Mouse (Mus musculus) stomach, postnatal 0 days (tissue): ENCODE data around the gene Csrnp2. TPM values are rescaled to one million over a fixed set of nuclear protein-coding genes. Genes with fewer than 3 reads are reported as not detected.

Experiments used
- ATAC-seq: fragments of 200-750 bp; cut with Nextera tagmentation; 2 replicates; pipeline ENCODE4 v1.8.0; 2017; ENCODE audit not compliant: low FRiP score, low TSS enrichment
- DNase-seq: peaks from one replicate; pipeline ENCODE4 v3.0.0-alpha.2; 2016; ENCODE audit warnings: low spot score
- H3K27ac ChIP-seq: fragments of 300-500 bp; sonication (generic); replicated peaks from 2 replicates; pipeline ENCODE4 v1.5.1; 2014; ENCODE audit warnings: mild to moderate bottlenecking, control low read depth
- H3K27me3 ChIP-seq: fragments of 300-500 bp; sonication (generic); 2 replicates; pipeline ENCODE4 v1.6.1; 2014; ENCODE audit warnings: low read length; ENCODE audit not compliant: control insufficient read depth, insufficient read depth
- H3K36me3 ChIP-seq: fragments of 300-500 bp; sonication (generic); 2 replicates; pipeline ENCODE4 v1.6.1; 2014; ENCODE audit warnings: low read length, mixed read lengths; ENCODE audit not compliant: control insufficient read depth, insufficient read depth
- H3K4me1 ChIP-seq: fragments of 300-500 bp; sonication (generic); replicated peaks from 2 replicates; pipeline ENCODE4 v1.6.1; 2014; ENCODE audit warnings: antibody characterized with exemption; ENCODE audit not compliant: control insufficient read depth, insufficient read depth
- H3K4me2 ChIP-seq: fragments of 300-500 bp; sonication (generic); replicated peaks from 2 replicates; pipeline ENCODE4 v1.6.1; 2014; ENCODE audit warnings: low read depth, mild to moderate bottlenecking, control low read depth, moderate library complexity
- H3K4me3 ChIP-seq: fragments of 300-500 bp; sonication (generic); 2 replicates; pipeline ENCODE4 v1.5.1; 2014; ENCODE audit warnings: low read depth, low read length, control low read depth
- H3K9ac ChIP-seq: fragments of 300-500 bp; sonication (generic); 2 replicates; pipeline ENCODE4 v1.6.1; 2014; ENCODE audit warnings: mild to moderate bottlenecking, low read length, control low read depth, mixed read lengths
- H3K9me3 ChIP-seq: fragments of 300-500 bp; sonication (generic); 2 replicates; pipeline ENCODE4 v1.6.1; 2016; ENCODE audit warnings: low read length; ENCODE audit not compliant: control insufficient read depth
- CTCF ChIP-seq: IDR thresholded peaks from 2 replicates; pipeline ENCODE4 v1.5.1; 2016; ENCODE audit warnings: antibody characterized with exemption, low read depth, mild to moderate bottlenecking, moderate library complexity
- EP300 ChIP-seq: optimal IDR thresholded peaks from 2 replicates; pipeline ENCODE3; 2016; ENCODE audit warnings: antibody characterized with exemption
- WGBS: fragments of 180-500 bp; shearing (Covaris S2); extraction: QIAGEN DNeasy Blood & Tissue Kit; methylation state at CpG from one replicate; pipeline ENCODE4 v1.1.7; 2014; 5-methylcytosine and 5-hydroxymethylcytosine counted together
- polyA plus RNA-seq: library from polyadenylated mRNA; unstranded; fragments of >200 nt; fragmentation: Nextera tagmentation; extraction: Ambion mirVana; gene quantifications from 2 replicates; pipeline ENCODE4 v1.2.1, GENCODE M21; 2015

The Csrnp2 gene
- polyA plus RNA-seq, 1 experiment from 2014 or later: 2.8 TPM

- ATAC-seq: no peak
- Histone ChIP-seq H3K27me3 (no peaks in the 10 kb centered on the region), H3K4me1 (peaks cover 2% of the 10 kb centered on the region; the same call in 1 of the 2 replicates), H3K27ac (no peak overlapping the region), H3K4me3 (no peak overlapping the region), H3K9me3 (no peaks in the 10 kb centered on the region), H3K36me3 (no peaks in the 10 kb centered on the region), H3K4me2 (peak overlapping the region; percentile 88), H3K9ac (no peak overlapping the region)
- TF ChIP-seq CTCF (no peak), EP300 (no peak)
- 48% methylated on average over 10 of the region's 10 CpGs for WGBS
- DNase-seq: no peak
Observed at GRCm38 (mm10) chr15:100470037-100470436, 25.3 kb downstream of the Csrnp2 start.

- Histone ChIP-seq H3K9ac (peak overlapping the region; percentile 82), H3K4me3 (peak overlapping the region; percentile 83), H3K27ac (peak overlapping the region; percentile 85), H3K27me3 (no peaks in the 10 kb centered on the region), H3K4me2 (peak overlapping the region; percentile 88), H3K4me1 (peaks cover 2% of the 10 kb centered on the region; the same call in 1 of the 2 replicates), H3K9me3 (no peaks in the 10 kb centered on the region), H3K36me3 (no peaks in the 10 kb centered on the region)
- no peak for TF ChIP-seq CTCF
- no peak for TF ChIP-seq EP300
- DNase-seq (no peak), ATAC-seq (0 out of 2 replicates have a peak, but pooled peaks have one; percentile 16)
- under 1% methylated on average over 19 of the region's 19 CpGs for WGBS
Observed at GRCm38 (mm10) chr15:100469189-100469545, 26.1 kb downstream of the Csrnp2 start.

GRCm38 (mm10) chr15:100468295-100469188 lies 26.7 kb downstream of the Csrnp2 start, which contains the start of gene Letmd1:
TSS of gene Letmd1 (plus strand) at chr15:100469023.
- no peaks in the 10 kb centered on the region for H3K36me3 ChIP-seq
- peak within 1 kb of the TSS; percentile 83 for H3K4me3 ChIP-seq
- H3K4me1 ChIP-seq: peaks cover 2% of the 10 kb centered on the region; the same call in 1 of the 2 replicates
- TF ChIP-seq EP300: no peak
- peak; percentile 78 for TF ChIP-seq CTCF
- DNase-seq (peak; percentile 85), ATAC-seq (peak; percentile 92)
- no peaks in the 10 kb centered on the region for H3K9me3 ChIP-seq
- H3K27me3 ChIP-seq: no peaks in the 10 kb centered on the region
- H3K9ac ChIP-seq: peak within 1 kb of the TSS; percentile 82
- H3K27ac ChIP-seq: peak within 1 kb of the TSS; percentile 85
- 2% methylated on average over 60 of the region's 84 CpGs for WGBS
- H3K4me2 ChIP-seq: peak within 1 kb of the TSS; percentile 88

- H3K9ac ChIP-seq: 0 out of 2 replicates have a peak overlapping the region, but pooled peaks have one; percentile 23
Observed at GRCm38 (mm10) chr15:100467738-100468137, 27.6 kb downstream of the Csrnp2 start.

GRCm38 (mm10) chr15:100465432-100465831 lies 29.9 kb downstream of the Csrnp2 start:
- H3K4me1 ChIP-seq: peaks cover 2% of the 10 kb centered on the region; the same call in 1 of the 2 replicates
- no peak overlapping the region for H3K27ac ChIP-seq
- H3K9ac ChIP-seq: no peak overlapping the region
- H3K4me3 ChIP-seq: no peak overlapping the region
- H3K36me3 ChIP-seq: no peaks in the 10 kb centered on the region
- H3K9me3 ChIP-seq: no peaks in the 10 kb centered on the region
- H3K4me2 ChIP-seq: no peak overlapping the region
- 67% methylated on average over 2 of the region's 2 CpGs for WGBS
- no peak for DNase-seq
- ATAC-seq: no peak
- TF ChIP-seq CTCF: peak; percentile 48
- TF ChIP-seq EP300: no peak
- H3K27me3 ChIP-seq: no peaks in the 10 kb centered on the region

More at GRCm38 (mm10) chr15:100467738-100468137, 27.6 kb downstream of the Csrnp2 start:
- Histone ChIP-seq H3K4me3 (no peak overlapping the region), H3K27me3 (no peaks in the 10 kb centered on the region), H3K27ac (no peak overlapping the region), H3K36me3 (no peaks in the 10 kb centered on the region), H3K4me2 (no peak overlapping the region), H3K4me1 (peaks cover 2% of the 10 kb centered on the region; the same call in 1 of the 2 replicates), H3K9me3 (no peaks in the 10 kb centered on the region)
- ATAC-seq (no peak), DNase-seq (no peak)
- 41% methylated on average over 8 of the region's 8 CpGs for WGBS
- TF ChIP-seq CTCF (no peak), EP300 (no peak)

GRCm38 (mm10) chr15:100463712-100464111 lies 31.6 kb downstream of the Csrnp2 start:
- ATAC-seq: peak; percentile 41
- H3K4me1 ChIP-seq: no peaks in the 10 kb centered on the region
- no peak overlapping the region for H3K27ac ChIP-seq
- no peaks in the 10 kb centered on the region for H3K9me3 ChIP-seq
- no peak overlapping the region for H3K4me2 ChIP-seq
- no peak overlapping the region for H3K9ac ChIP-seq
- TF ChIP-seq CTCF: peak; percentile 81
- TF ChIP-seq EP300: no peak
- no peak overlapping the region for H3K4me3 ChIP-seq
- no peaks in the 10 kb centered on the region for H3K36me3 ChIP-seq
- DNase-seq: peak; percentile 79
- no peaks in the 10 kb centered on the region for H3K27me3 ChIP-seq
- 26% methylated on average over 6 of the region's 6 CpGs for WGBS
